Mouse (Mus musculus) adrenal gland, adult 18-20 months (tissue): ENCODE results near the gene Gm12117. TPM values are rescaled to one million over a fixed set of nuclear protein-coding genes. Genes with fewer than 3 reads are reported as not detected.
A peak's percentile ranks its signal among the peaks of the same experiment; 100 is the strongest.

Source experiments
- DNase-seq, 2 experiments: peaks; one replicate each; pipeline ENCODE4 v3.0.0; 2021 to 2022; ENCODE audit warnings: low spot score in 2 of 2
- long read RNA-seq, 2 experiments: library from polyadenylated mRNA; stranded (forward); transcript quantifications; one replicate each; pipeline ENCODE4 v2.0.0; 2021
- total RNA-seq, 2 experiments: library from RNA; stranded (reverse); gene quantifications; 1 replicate in 1 of 2; 2 replicates in 1 of 2; pipeline ENCODE4 v1.2.3; 2021

Gene Gm12117
- total RNA-seq = not detected
- long read RNA-seq, experiment 1 = 0 reads
- long read RNA-seq, experiment 2 = 0 reads

GRCm38 (mm10) chr11:33276637-33277036, at the start of gene Gm12117:
Gene Gm12117 (minus strand): TSS chr11:33276737.
- no peak for DNase-seq

GRCm38 (mm10) chr11:33319006-33319611, 42.6 kb upstream of the Gm12117 start:
- peak; percentile 24 to 36 for DNase-seq

- DNase-seq = no peak
Measured at GRCm38 (mm10) chr11:33309566-33309965, 33.0 kb upstream of the Gm12117 start.

- DNase-seq = no peak
Measured at GRCm38 (mm10) chr11:33300859-33301258, 24.3 kb upstream of the Gm12117 start.

GRCm38 (mm10) chr11:33299371-33299770, 22.8 kb upstream of the Gm12117 start:
- no peak for DNase-seq

- no peak for DNase-seq
Measured at GRCm38 (mm10) chr11:33297121-33297520, 20.6 kb upstream of the Gm12117 start.

GRCm38 (mm10) chr11:33295422-33295821, 18.9 kb upstream of the Gm12117 start:
- peak in 1 of 2 experiments; percentile 15 for DNase-seq

GRCm38 (mm10) chr11:33294063-33294462, 17.5 kb upstream of the Gm12117 start:
- DNase-seq = no peak

- no peak for DNase-seq
Measured at GRCm38 (mm10) chr11:33278571-33278970, 2.0 kb upstream of the Gm12117 start.

- DNase-seq = no peak
Measured at GRCm38 (mm10) chr11:33274816-33275215, 1.7 kb downstream of the Gm12117 start.

GRCm38 (mm10) chr11:33274294-33274693, 2.2 kb downstream of the Gm12117 start:
- no peak for DNase-seq

GRCm38 (mm10) chr11:33240295-33240694, 36.2 kb downstream of the Gm12117 start:
- DNase-seq = no peak

GRCm38 (mm10) chr11:33234134-33234533, 42.4 kb downstream of the Gm12117 start:
- no peak for DNase-seq

GRCm38 (mm10) chr11:33232056-33232455, 44.5 kb downstream of the Gm12117 start:
- DNase-seq = no peak

- DNase-seq = no peak
Measured at GRCm38 (mm10) chr11:33228186-33228585, 48.4 kb downstream of the Gm12117 start.

GRCm38 (mm10) chr11:33226516-33226915, 50.0 kb downstream of the Gm12117 start:
- peak in 1 of 2 experiments; percentile 8 for DNase-seq

Other genes with a start within 250 kb of the Gm12117 start
- gene Fgf18, start 129.3 kb downstream of the Gm12117 start, total RNA-seq = 1 to 10 TPM; 1.3 to 2.0 TPM
- gene Npm1, start 113.5 kb downstream of the Gm12117 start, total RNA-seq = 100 to 1,000 TPM; 224 to 282 TPM
- under 1 TPM in 1 of 2 experiments, not detected in 1; 0.19 TPM for gene Tlx3, start 73.1 kb downstream of the Gm12117 start, total RNA-seq
- 1 to 10 TPM; 1.9 to 2.0 TPM for gene Ranbp17, start 237.0 kb upstream of the Gm12117 start, total RNA-seq